Mouse (Mus musculus) heart, embryonic 14.5 days (tissue): ENCODE measurements around the gene Lman2. TPM values are rescaled to one million over a fixed set of nuclear protein-coding genes. Genes with fewer than 3 reads are reported as not detected.
A peak's percentile ranks its signal among the peaks of the same experiment; 100 is the strongest.

ENCODE experiments used
- ATAC-seq: fragments of 200-750 bp; cut with Nextera tagmentation; 2 replicates; pipeline ENCODE4 v1.8.0; 2017; ENCODE audit warnings: low read depth, moderate TSS enrichment; ENCODE audit not compliant: insufficient number of reproducible peaks, insufficient read depth, low FRiP score
- H3K27ac ChIP-seq, 2 experiments: fragments of 200-500 bp in 1 of 2; fragments of 300-500 bp in 1 of 2; sonication (generic) in 1 of 2; replicated peaks in 1 of 2; 2 replicates each; pipeline ENCODE4 v1.5.1; 2012 to 2014; ENCODE audit warnings: low read depth in 2 of 2, low read length in 2 of 2, control low read depth in 1 of 2, mild to moderate bottlenecking in 1 of 2, mixed read lengths in 1 of 2; ENCODE audit not compliant: control insufficient read depth in 1 of 2, insufficient read depth in 1 of 2
- H3K27me3 ChIP-seq: fragments of 300-500 bp; sonication (generic); 2 replicates; pipeline ENCODE4 v1.6.1; 2014; ENCODE audit warnings: mild to moderate bottlenecking, low read length, control low read depth; ENCODE audit not compliant: control insufficient read depth, insufficient read depth
- H3K36me3 ChIP-seq: fragments of 300-500 bp; sonication (generic); 2 replicates; pipeline ENCODE4 v1.6.1; 2014; ENCODE audit warnings: mild to moderate bottlenecking, control low read depth, low read length, mixed read lengths; ENCODE audit not compliant: control insufficient read depth, insufficient read depth
- H3K4me1 ChIP-seq, 2 experiments: fragments of 200-500 bp in 1 of 2; fragments of 300-500 bp in 1 of 2; sonication (generic) in 1 of 2; 2 replicates each; pipeline ENCODE4 v1.6.1; 2012 to 2014; ENCODE audit warnings: low read length in 2 of 2, control low read depth in 1 of 2, mixed read lengths in 1 of 2; ENCODE audit not compliant: control insufficient read depth in 2 of 2, insufficient read depth in 2 of 2
- H3K4me2 ChIP-seq: fragments of 300-500 bp; sonication (generic); 2 replicates; pipeline ENCODE4 v1.6.1; 2014; ENCODE audit warnings: mild to moderate bottlenecking, low read length
- H3K4me3 ChIP-seq, 2 experiments: fragments of 200-500 bp in 1 of 2; fragments of 300-500 bp in 1 of 2; sonication (generic) in 1 of 2; 2 replicates each; pipeline ENCODE4 v1.5.1; 2012 to 2014; ENCODE audit warnings: low read length in 2 of 2, mild to moderate bottlenecking in 2 of 2, control low read depth in 1 of 2, low read depth in 1 of 2, moderate library complexity in 1 of 2; ENCODE audit not compliant: control insufficient read depth in 1 of 2, insufficient read depth in 1 of 2
- H3K9ac ChIP-seq: fragments of 300-500 bp; sonication (generic); 2 replicates; pipeline ENCODE4 v1.6.1; 2014; ENCODE audit warnings: mild to moderate bottlenecking, low read length
- H3K9me3 ChIP-seq: fragments of 300-500 bp; sonication (generic); 2 replicates; pipeline ENCODE4 v1.6.1; 2016; ENCODE audit warnings: low read length, control low read depth; ENCODE audit not compliant: control insufficient read depth
- WGBS: fragments of 180-500 bp; shearing (Covaris S2); extraction: QIAGEN DNeasy Blood & Tissue Kit; methylation state at CpG from one replicate; pipeline ENCODE4 v1.1.7; 2014; 5-methylcytosine and 5-hydroxymethylcytosine counted together
- polyA plus RNA-seq: library from polyadenylated mRNA; unstranded; fragments of >200 nt; fragmentation: Nextera tagmentation; extraction: Ambion mirVana; gene quantifications from 2 replicates; pipeline ENCODE4 v1.2.1, GENCODE M21; 2014

The Lman2 gene
- polyA plus RNA-seq, 1 experiment from 2014 or later, result 73.6 TPM

DNA sequence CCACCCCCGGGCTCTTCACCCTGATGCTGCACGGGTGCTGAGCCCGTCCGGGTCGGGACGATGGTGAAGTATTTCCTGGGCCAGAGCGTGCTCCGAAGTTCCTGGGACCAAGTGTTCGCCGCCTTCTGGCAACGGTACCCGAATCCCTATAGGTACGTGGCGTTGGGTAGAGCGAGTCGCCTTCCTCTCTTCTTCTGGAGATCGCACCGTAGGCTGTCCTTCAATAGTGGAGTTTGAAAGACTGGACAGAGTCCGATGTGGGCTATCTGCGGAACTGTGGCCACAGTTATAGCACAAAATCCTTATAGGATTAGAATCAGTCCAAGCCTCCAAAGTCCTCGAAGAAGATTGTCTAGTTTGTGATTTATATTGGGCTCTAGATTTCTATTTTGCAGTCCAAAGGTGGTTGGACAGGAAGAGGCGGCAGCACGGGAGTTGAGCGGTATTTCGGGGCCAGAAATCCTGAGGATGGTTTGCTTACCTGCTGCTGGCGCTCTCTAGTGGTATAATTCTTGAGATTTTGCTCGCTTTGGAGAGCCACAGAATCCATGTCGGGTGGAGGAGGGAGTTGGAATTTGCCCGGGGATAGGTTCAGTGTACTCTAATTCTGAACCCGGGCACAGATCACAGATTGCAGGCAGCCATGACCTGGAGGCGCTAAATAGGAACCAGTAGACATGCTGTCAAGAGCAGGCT is 40.3 kb downstream of the Lman2 start:
- peak overlapping the region; percentile 84 to 91 for H3K4me3 ChIP-seq
- no peaks in the 10 kb centered on the region for H3K9me3 ChIP-seq
- H3K27ac ChIP-seq, result peak overlapping the region; percentile 60 to 83
- H3K4me2 ChIP-seq, result peak overlapping the region; percentile 95
- under 1% methylated on average over 31 of the region's 31 CpGs for WGBS
- peaks cover 12 to 33% of the 10 kb centered on the region in 2 experiments for H3K4me1 ChIP-seq
- peaks cover 69% of the 10 kb centered on the region for H3K36me3 ChIP-seq
- H3K9ac ChIP-seq, result peak overlapping the region; percentile 95
- no peaks in the 10 kb centered on the region for H3K27me3 ChIP-seq
- no peak for ATAC-seq

- H3K27me3 ChIP-seq, result no peaks in the 10 kb centered on the region
- ATAC-seq, result peak; percentile 84
- peaks cover 76% of the 10 kb centered on the region for H3K36me3 ChIP-seq
These were observed 41.0 kb downstream of the Lman2 start, which contains the start of gene Rab24 for GRCm38 (mm10) chr13:55321434-55322129. Gene Rab24, minus strand, starts transcription at chr13:55321946.

DNA sequence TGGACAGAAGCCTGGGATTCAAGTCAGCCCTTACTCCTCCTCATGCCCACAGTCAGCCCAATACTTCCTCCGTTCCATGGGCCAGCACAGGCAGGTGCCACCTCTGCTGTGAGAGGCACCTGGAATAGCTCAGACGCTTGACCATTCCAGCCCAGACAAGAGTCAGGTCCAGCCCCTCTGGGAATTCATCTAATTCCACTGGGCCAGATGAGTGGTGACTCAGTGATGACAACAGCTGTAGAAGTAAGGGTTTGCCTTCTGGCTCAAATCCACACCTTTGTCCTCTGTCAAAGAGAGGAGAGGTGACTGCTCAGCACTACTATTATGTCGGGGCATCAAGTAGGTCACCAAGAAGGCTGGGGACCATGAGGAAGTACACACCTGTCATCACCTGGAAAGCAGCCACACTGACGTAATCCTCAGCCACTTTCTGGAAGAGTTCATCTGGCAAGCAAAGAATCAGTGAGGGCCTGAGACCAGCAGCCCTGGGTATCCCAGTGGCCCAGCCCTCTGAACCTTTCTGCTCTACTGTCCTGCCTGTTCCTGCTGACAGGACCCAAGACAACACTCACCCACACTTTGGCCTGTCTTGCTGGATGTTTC is 42.6 kb downstream of the Lman2 start, which contains the start of gene Prelid1:
Gene Prelid1 (plus strand): TSS at position 570 of the 603 bp plus-strand sequence.
- H3K9me3 ChIP-seq, result no peaks in the 10 kb centered on the region
- peak within 1 kb of the TSS in 1 of 2 experiments; percentile 83; a peak in 3 of 4 replicates for H3K27ac ChIP-seq
- peak within 1 kb of the TSS; percentile 95 for H3K4me2 ChIP-seq
- 42% methylated on average over 4 of the region's 4 CpGs for WGBS
- ATAC-seq, result no peak
- no peaks in the 10 kb centered on the region for H3K27me3 ChIP-seq
- H3K36me3 ChIP-seq, result peaks cover 75% of the 10 kb centered on the region
- peak within 1 kb of the TSS; percentile 84 to 91 for H3K4me3 ChIP-seq
- peak within 1 kb of the TSS; percentile 95 for H3K9ac ChIP-seq
- H3K4me1 ChIP-seq, result peaks cover 12 to 31% of the 10 kb centered on the region in 2 experiments

More at GRCm38 (mm10) chr13:55321434-55322129, 41.0 kb downstream of the Lman2 start, which contains the start of gene Rab24:
- peaks cover 12 to 31% of the 10 kb centered on the region in 2 experiments for H3K4me1 ChIP-seq
- no peaks in the 10 kb centered on the region for H3K9me3 ChIP-seq
- peak within 1 kb of the TSS; percentile 84 to 91 for H3K4me3 ChIP-seq
- H3K9ac ChIP-seq, result peak within 1 kb of the TSS; percentile 95
- H3K27ac ChIP-seq, result peak within 1 kb of the TSS; percentile 60 to 83
- under 1% methylated on average over 73 of the region's 73 CpGs for WGBS
- H3K4me2 ChIP-seq, result peak within 1 kb of the TSS; percentile 95

GRCm38 (mm10) chr13:55318351-55318750 is 44.2 kb downstream of the Lman2 start:
- no peak for ATAC-seq
- H3K9ac ChIP-seq, result no peak overlapping the region
- H3K36me3 ChIP-seq, result peaks cover 77% of the 10 kb centered on the region
- H3K4me3 ChIP-seq, result no peak overlapping the region
- 79% methylated on average over 3 of the region's 3 CpGs for WGBS
- H3K27me3 ChIP-seq, result no peaks in the 10 kb centered on the region
- H3K9me3 ChIP-seq, result no peaks in the 10 kb centered on the region
- H3K27ac ChIP-seq, result no peak overlapping the region
- H3K4me1 ChIP-seq, result peaks cover 11 to 22% of the 10 kb centered on the region in 2 experiments
- H3K4me2 ChIP-seq, result no peak overlapping the region

GRCm38 (mm10) chr13:55314891-55315412 is 47.6 kb downstream of the Lman2 start:
- Histone ChIP-seq H3K36me3 (peaks cover 98% of the 10 kb centered on the region), H3K4me3 (no peak overlapping the region), H3K9me3 (no peaks in the 10 kb centered on the region), H3K27me3 (no peaks in the 10 kb centered on the region), H3K4me1 (peaks cover 0 to 2% of the 10 kb centered on the region in 2 experiments; a peak in 1 of 4 replicates), H3K9ac (no peak overlapping the region), H3K27ac (no peak overlapping the region), H3K4me2 (no peak overlapping the region)
- ATAC-seq, result no peak
- 84% methylated on average over 2 of the region's 2 CpGs for WGBS

DNA sequence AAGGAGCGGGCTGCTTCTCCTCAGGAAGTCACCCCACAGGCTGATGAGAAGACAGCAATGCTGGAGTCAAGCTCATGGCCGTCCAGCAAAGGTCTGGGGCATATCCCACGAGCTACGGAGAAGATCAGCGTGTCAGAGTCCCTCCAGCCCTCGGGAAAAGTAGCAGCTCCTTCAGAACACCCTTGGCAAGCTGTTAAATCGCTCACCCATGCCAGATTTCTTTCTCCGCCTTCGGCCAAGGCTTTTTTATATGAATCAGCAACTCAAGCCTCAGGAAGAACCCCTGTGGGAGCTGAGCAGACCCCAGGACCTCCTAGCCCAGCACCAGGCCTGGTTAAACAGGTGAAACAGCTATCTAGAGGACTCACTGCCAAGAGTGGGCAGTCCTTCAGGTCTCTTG is 49.5 kb downstream of the Lman2 start:
- 85% methylated on average over 9 of the region's 9 CpGs for WGBS
- no peak for ATAC-seq
- no peak overlapping the region for H3K4me3 ChIP-seq

DNA sequence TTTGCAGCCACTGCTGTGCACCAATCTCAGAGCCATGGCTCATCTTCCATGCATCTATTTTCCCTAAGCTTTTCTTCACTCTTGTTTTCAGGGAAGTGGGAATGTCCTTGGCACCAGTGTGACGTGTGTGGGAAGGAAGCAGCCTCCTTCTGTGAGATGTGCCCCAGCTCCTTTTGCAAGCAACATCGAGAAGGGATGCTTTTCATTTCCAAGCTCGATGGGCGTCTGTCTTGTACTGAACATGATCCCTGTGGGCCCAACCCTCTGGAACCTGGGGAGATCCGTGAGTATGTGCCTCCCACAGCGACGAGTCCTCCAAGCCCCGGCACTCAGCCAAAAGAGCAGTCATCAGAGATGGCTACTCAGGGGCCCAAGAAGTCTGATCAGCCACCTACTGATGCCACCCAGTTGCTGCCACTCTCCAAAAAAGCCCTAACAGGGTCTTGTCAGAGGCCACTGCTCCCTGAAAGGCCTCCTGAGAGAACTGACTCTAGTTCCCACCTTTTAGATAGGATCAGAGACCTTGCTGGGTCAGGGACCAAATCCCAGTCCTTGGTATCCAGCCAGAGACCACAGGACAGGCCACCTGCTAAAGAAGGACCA is 50.5 kb downstream of the Lman2 start:
- no peak overlapping the region for H3K27ac ChIP-seq
- H3K4me1 ChIP-seq, result no peaks in the 10 kb centered on the region
- no peak overlapping the region for H3K9ac ChIP-seq
- 88% methylated on average over 8 of the region's 8 CpGs for WGBS
- H3K4me2 ChIP-seq, result no peak overlapping the region
- no peak for ATAC-seq
- no peaks in the 10 kb centered on the region for H3K27me3 ChIP-seq
- no peak overlapping the region for H3K4me3 ChIP-seq
- H3K36me3 ChIP-seq, result peaks cover 97% of the 10 kb centered on the region
- H3K9me3 ChIP-seq, result no peaks in the 10 kb centered on the region

More for the DNA sequence above, 49.5 kb downstream of the Lman2 start:
- Histone ChIP-seq H3K27me3 (no peaks in the 10 kb centered on the region), H3K36me3 (peaks cover 96% of the 10 kb centered on the region), H3K27ac (no peak overlapping the region), H3K4me1 (no peaks in the 10 kb centered on the region), H3K4me2 (no peak overlapping the region), H3K9me3 (no peaks in the 10 kb centered on the region), H3K9ac (no peak overlapping the region)
